In the genomic region with DNA sequence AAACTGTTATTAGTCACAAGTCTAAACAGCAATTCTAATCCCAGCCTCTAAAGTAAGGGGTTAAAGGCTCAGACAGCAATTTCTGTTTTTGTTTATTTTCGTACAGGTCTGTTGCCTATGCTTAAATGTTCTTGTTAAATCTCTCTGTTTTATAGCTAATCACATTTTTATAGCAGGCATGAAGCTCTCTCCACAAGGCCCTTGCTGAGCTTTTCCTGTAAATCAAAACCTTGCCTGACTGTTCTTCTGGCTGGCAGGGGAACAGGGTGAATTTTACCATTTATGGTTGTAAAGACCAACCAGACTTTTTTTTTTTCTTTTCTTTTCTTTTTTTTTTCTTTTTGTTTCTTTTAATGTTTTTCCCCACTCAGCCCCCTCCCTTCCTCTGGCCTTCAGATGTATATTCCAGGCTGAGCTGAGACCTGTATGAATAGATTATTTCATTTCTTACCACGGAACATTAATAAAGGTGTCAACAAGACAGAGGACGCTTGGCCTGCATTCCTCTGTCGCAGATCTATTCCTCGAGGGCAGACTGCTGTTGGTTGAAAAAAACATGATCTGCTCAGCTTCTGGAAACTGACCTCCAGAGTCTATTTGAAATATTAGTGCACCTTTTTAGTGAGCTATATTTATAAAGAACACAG, we compare ENCODE assay signal across 13 mouse cellular contexts.
A peak's percentile ranks its signal among the peaks of the same experiment; 100 is the strongest.
DNase-seq lines count a peak whose midpoint lies in the region; ATAC-seq and TF ChIP-seq lines count a peak whose summit lies in the region.
"Had no signal": no experiment of that assay in that cellular context is flagged by ENCODE, and none has a peak within 500 bp of the region (broad histone marks: within the 10 kb centered on the region; RNA-seq: fewer than 3 reads in every experiment).

No protein-coding gene starts in this region.

- WGBS in kidney, adult 2 months = 27% methylated on average over 5 of the region's 5 CpGs
- WGBS in neural tube, embryonic 12.5 days = 25% methylated on average over 5 of the region's 5 CpGs

- no peak for TF ChIP-seq POLR2A in kidney, adult 2 months (IDR thresholded peaks at IDR 0.05; ENCODE audit: low read depth, low read length)
- TF ChIP-seq POLR2A in embryonic fibroblast, embryonic 13.5 days (IDR thresholded peaks at IDR 0.05; ENCODE audit: low read depth, low read length) = no peak

- TF ChIP-seq CTCF in kidney, adult 2 months (conservative IDR thresholded peaks at IDR 0.05; ENCODE audit: insufficient read depth, insufficient read length, low read depth, low read length) = no peak
- TF ChIP-seq CTCF in embryonic fibroblast, embryonic 13.5 days (IDR thresholded peaks at IDR 0.05; ENCODE audit: borderline replicate concordance, insufficient read depth, low read length) = no peak

- no peaks in the 10 kb centered on the region for H3K9me3 ChIP-seq in neural tube, embryonic 12.5 days
- H3K9me3 ChIP-seq: midbrain, embryonic 12.5 days had no signal

- H3K4me1 ChIP-seq in kidney, adult 2 months (ENCODE audit: control insufficient read depth, insufficient read depth, low read length) = peaks cover 4% of the 10 kb centered on the region; the same call in 1 of the 2 replicates
- H3K4me1 ChIP-seq in embryonic fibroblast, embryonic 13.5 days (ENCODE audit: control insufficient read depth, insufficient read depth, low read length) = peaks cover 6% of the 10 kb centered on the region
- H3K4me1 ChIP-seq in neural tube, embryonic 12.5 days = peaks cover 7% of the 10 kb centered on the region; the same call in 1 of the 2 replicates
- H3K4me1 ChIP-seq: midbrain, embryonic 12.5 days had no signal

- H3K9ac ChIP-seq in neural tube, embryonic 12.5 days = no peak overlapping the region
- H3K9ac ChIP-seq: midbrain, embryonic 12.5 days had no signal

- H3K4me2 ChIP-seq in neural tube, embryonic 12.5 days (replicated peaks) = no peak overlapping the region
- H3K4me2 ChIP-seq: midbrain, embryonic 12.5 days had no signal

- H3K4me3 ChIP-seq in kidney, adult 2 months (ENCODE audit: insufficient read depth, low read depth, low read length) = no peak overlapping the region
- no peak overlapping the region for H3K4me3 ChIP-seq in embryonic fibroblast, embryonic 13.5 days (ENCODE audit: insufficient read depth, low read length)
- no peak overlapping the region for H3K4me3 ChIP-seq in neural tube, embryonic 12.5 days
- H3K4me3 ChIP-seq: midbrain, embryonic 12.5 days had no signal

- H3K36me3 ChIP-seq in kidney, adult 2 months (ENCODE audit: control insufficient read depth, insufficient read depth, low read length) = no peaks in the 10 kb centered on the region
- H3K36me3 ChIP-seq in neural tube, embryonic 12.5 days = no peaks in the 10 kb centered on the region
- H3K36me3 ChIP-seq: midbrain, embryonic 12.5 days had no signal

- DNase-seq in adrenal gland, postnatal 14 days = peak; percentile 27
- DNase-seq in adrenal gland, adult 8-10 months = no peak
- peak; percentile 14 for DNase-seq in kidney, adult 2 months
- no peak for DNase-seq in kidney, adult 9 months
- no peak for DNase-seq in gastrocnemius, postnatal 10 days
- no peak for DNase-seq in urinary bladder, postnatal 14 days (ENCODE audit: low spot score)
- DNase-seq: kidney, postnatal 10 days; lung, adult 2 months; right cerebral cortex, postnatal 14 days had no signal

- no peak overlapping the region for H3K27ac ChIP-seq in kidney, adult 2 months (ENCODE audit: insufficient read depth, low read depth, low read length)
- H3K27ac ChIP-seq in embryonic fibroblast, embryonic 13.5 days (ENCODE audit: insufficient read depth, low read length) = peak overlapping the region; percentile 81
- H3K27ac ChIP-seq in neural tube, embryonic 12.5 days = peak overlapping the region; percentile 39; the same call in 1 of the 2 replicates
- H3K27ac ChIP-seq: midbrain, embryonic 12.5 days had no signal

- ATAC-seq in neural tube, embryonic 12.5 days (ENCODE audit: low FRiP score, low read depth) = no peak
- ATAC-seq: forebrain, embryonic 14.5 days had no signal

- H3K27me3 ChIP-seq in kidney, adult 2 months (replicated peaks; ENCODE audit: control insufficient read depth, insufficient read depth, low read length) = no peaks in the 10 kb centered on the region
- no peaks in the 10 kb centered on the region for H3K27me3 ChIP-seq in neural tube, embryonic 12.5 days (replicated peaks)
- H3K27me3 ChIP-seq: midbrain, embryonic 12.5 days had no signal

Comparison
In these comparisons a context has a peak if more than half of its experiments do, and no peak if none do; other contexts are left out.
1. DNase-seq: peak in adrenal gland, postnatal 14 days (single experiment) and kidney, adult 2 months (single experiment); none in adrenal gland, adult 8-10 months (single experiment), kidney, adult 9 months (single experiment), gastrocnemius, postnatal 10 days (single experiment) and urinary bladder, postnatal 14 days (single experiment).